ENCODE assay signal across 8 mouse cellular contexts in the genomic region with DNA sequence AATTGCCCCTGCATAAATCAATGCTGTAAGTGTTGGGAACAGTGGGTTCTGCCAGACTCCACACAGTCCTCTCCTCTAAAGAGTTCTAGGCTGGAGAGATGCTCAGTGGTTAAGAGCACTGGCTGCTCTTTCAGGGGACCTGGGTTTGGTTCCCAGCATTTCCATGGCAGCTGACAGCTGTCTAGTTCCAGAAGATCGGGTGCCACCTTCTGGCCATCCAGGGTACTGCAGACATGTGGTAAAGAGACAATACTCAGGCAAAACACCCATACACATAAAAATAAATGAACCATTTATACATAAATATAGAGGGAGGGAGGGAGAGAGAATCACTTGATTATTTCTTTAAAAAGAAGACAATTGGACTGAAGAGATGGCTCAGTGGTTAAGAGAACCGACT. TPM values are rescaled to one million over a fixed set of nuclear protein-coding genes. Genes with fewer than 3 reads are reported as not detected.
A peak's percentile ranks its signal among the peaks of the same experiment; 100 is the strongest.
DNase-seq lines count a peak whose midpoint lies in the region; ATAC-seq and TF ChIP-seq lines count a peak whose summit lies in the region.

No protein-coding gene starts in this region.

- peak; percentile 78 for DNase-seq in CD4-positive, CD25-positive, alpha-beta regulatory T cell, adult 2 months (ENCODE audit: low read depth, low spot score)
- no peak for DNase-seq in kidney, postnatal 0 days (ENCODE audit: low spot score)
- no peak for DNase-seq in kidney, adult 11 months
- peak; percentile 34 for DNase-seq in adipocyte (ENCODE audit: low spot score)
- DNase-seq in lung, postnatal 10 days: peak; percentile 32
- DNase-seq in thymus, postnatal 10 days (ENCODE audit: low spot score in 2 of 2): peak; percentile 22 to 72
- no peak for DNase-seq in left cerebral cortex, postnatal 36 days (ENCODE audit: low spot score in 2 of 2)

- no peak for ATAC-seq in CD4-positive, CD25-positive, alpha-beta regulatory T cell, adult 4 months
- ATAC-seq in kidney, postnatal 0 days (replicated peaks; ENCODE audit: low FRiP score, low read depth): no peak

- no peaks in the 10 kb centered on the region; the same call in 1 of the 2 replicates for H3K27me3 ChIP-seq in kidney, postnatal 0 days (ENCODE audit: insufficient read depth, low read length)

- peak; percentile 56 for TF ChIP-seq CTCF in kidney, postnatal 0 days (IDR thresholded peaks at IDR 0.05; ENCODE audit: low read depth)

- no peak overlapping the region for H3K9ac ChIP-seq in kidney, postnatal 0 days (ENCODE audit: low read depth, low read length)

- H3K9me3 ChIP-seq in kidney, postnatal 0 days (replicated peaks; ENCODE audit: low read length): no peaks in the 10 kb centered on the region

- H3K27ac ChIP-seq in kidney, postnatal 0 days: no peak overlapping the region

- no peak overlapping the region for H3K4me2 ChIP-seq in kidney, postnatal 0 days (ENCODE audit: low read length)

- WGBS in kidney, postnatal 0 days: 76% methylated on average over 2 of the region's 2 CpGs

- intact Hi-C loops in left cerebral cortex, postnatal 36 days (cut with DNase I): loop anchor here (5.0 kb wide), 1 partner anchor 70 kb away; the partner anchor contains the start of gene Mta3

- H3K36me3 ChIP-seq in kidney, postnatal 0 days (ENCODE audit: insufficient read depth, low read length): no peaks in the 10 kb centered on the region

- H3K4me1 ChIP-seq in kidney, postnatal 0 days (replicated peaks; ENCODE audit: insufficient read depth, low read length): peaks cover 2% of the 10 kb centered on the region; the same call in 1 of the 2 replicates

- H3K4me3 ChIP-seq in kidney, postnatal 0 days (replicated peaks; ENCODE audit: low read depth, low read length): no peak overlapping the region

RNA-seq across cellular contexts. Expression of gene Kcng3, which starts 5.7 kb away (rescaled TPM):
- under 1 TPM in 1 of 2 experiments, not detected in 1; 0.16 TPM for polyA plus RNA-seq in CD4-positive, CD25-positive, alpha-beta regulatory T cell, adult 4 months (2017; shearing (Covaris generic))
- polyA plus RNA-seq in kidney, postnatal 0 days (2015; fragmentation: Nextera tagmentation; extraction: Ambion mirVana): 0.08 TPM in 1 of 2 replicates, not detected in the other
- total RNA-seq in left cerebral cortex, postnatal 36 days (2021): 10 to 100 TPM in 1 of 2 experiments, 1 to 10 TPM in 1; 8.9 to 10.3 TPM

Comparison
In these comparisons a context has a peak if more than half of its experiments do, and no peak if none do; other contexts are left out.
1. DNase-seq: peak in CD4-positive, CD25-positive, alpha-beta regulatory T cell, adult 2 months (single experiment), adipocyte (single experiment), lung, postnatal 10 days (single experiment) and thymus, postnatal 10 days (2 of 2); none in kidney, postnatal 0 days (single experiment), kidney, adult 11 months (single experiment) and left cerebral cortex, postnatal 36 days (0 of 2).